Mouse (Mus musculus): ENCODE results near the gene Syde2. TPM values are rescaled to one million over a fixed set of nuclear protein-coding genes. Genes with fewer than 3 reads are reported as not detected.

Gene Syde2
- polyA plus RNA-seq, 1 experiment from 2014 or later = 0.92 TPM

- Histone ChIP-seq H3K4me3 (no peak overlapping the region), H3K27ac (no peak overlapping the region), H3K4me1 (replicated peaks) (no peaks in the 10 kb centered on the region), H3K27me3 (ENCODE audit: insufficient read depth, poor library complexity, severe bottlenecking) (no peaks in the 10 kb centered on the region), H3K9me3 (peaks cover 28% of the 10 kb centered on the region), H3K36me3 (no peaks in the 10 kb centered on the region)
- 92% methylated on average over 7 of the region's 7 CpGs for whole genome bisulfite sequencing
- DNase-seq (ENCODE audit: low spot score) = no peak
Observed at GRCm38 (mm10) chr3:145974986-145975385, 12.7 kb upstream of the Syde2 start.

- Histone ChIP-seq H3K27me3 (ENCODE audit: insufficient read depth, poor library complexity, severe bottlenecking) (peaks cover 42% of the 10 kb centered on the region), H3K9me3 (no peaks in the 10 kb centered on the region), H3K4me3 (no peak overlapping the region), H3K4me1 (replicated peaks) (peaks cover 31% of the 10 kb centered on the region), H3K27ac (no peak overlapping the region), H3K36me3 (no peaks in the 10 kb centered on the region)
- DNase-seq (ENCODE audit: low spot score) = no peak
- 93% methylated on average over 7 of the region's 7 CpGs for WGBS
Observed at GRCm38 (mm10) chr3:145985333-145985925, 2.2 kb upstream of the Syde2 start.

- no peaks in the 10 kb centered on the region for H3K9me3 ChIP-seq
- 51% methylated on average over 6 of the region's 6 CpGs for WGBS
- DNase-seq (ENCODE audit: low spot score) = no peak
- H3K4me1 ChIP-seq (replicated peaks) = peaks cover 31% of the 10 kb centered on the region
- no peak overlapping the region for H3K4me3 ChIP-seq
- H3K27me3 ChIP-seq (ENCODE audit: insufficient read depth, poor library complexity, severe bottlenecking) = peaks cover 42% of the 10 kb centered on the region
- no peaks in the 10 kb centered on the region for H3K36me3 ChIP-seq
- no peak overlapping the region for H3K27ac ChIP-seq
Observed at GRCm38 (mm10) chr3:145986317-145987001, 1.2 kb upstream of the Syde2 start.

DNA sequence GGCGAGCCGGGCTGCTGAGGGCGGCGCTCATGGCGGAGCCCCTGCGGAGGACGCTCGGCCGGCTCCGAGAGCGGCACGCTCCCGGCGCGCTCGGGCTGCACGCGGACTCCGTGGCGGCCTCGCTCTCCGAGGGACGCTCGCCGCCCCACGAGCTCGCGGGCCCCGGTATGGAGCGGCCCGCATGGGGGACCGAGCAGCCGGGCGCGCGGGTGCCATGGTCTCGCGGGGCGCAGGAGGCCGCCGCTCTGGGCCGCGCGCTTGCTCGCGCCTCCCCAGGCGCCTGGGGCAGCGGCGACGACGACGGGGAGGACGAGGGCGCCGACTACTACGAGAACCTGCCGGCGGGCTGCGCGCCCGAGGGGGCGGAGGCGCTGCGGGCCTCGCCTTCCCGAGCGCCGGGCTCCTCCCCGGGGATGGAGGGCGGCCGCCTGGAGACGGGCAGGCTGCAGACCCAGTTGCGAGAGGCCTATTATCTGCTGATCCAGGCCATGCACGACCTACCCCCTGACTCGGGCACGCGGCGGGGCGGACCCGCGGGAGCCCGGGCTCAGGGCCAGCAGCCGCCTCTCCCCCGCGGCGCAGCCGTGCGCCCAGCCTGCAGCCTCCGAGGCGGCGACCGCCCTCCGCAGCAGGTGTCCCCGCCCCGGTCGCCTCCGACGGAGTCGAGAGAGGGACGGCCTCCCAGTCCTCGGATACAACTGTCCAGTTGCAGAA is 457 bp downstream of the Syde2 start:
- Histone ChIP-seq H3K36me3 (peaks cover 4% of the 10 kb centered on the region), H3K9me3 (no peaks in the 10 kb centered on the region), H3K27me3 (ENCODE audit: insufficient read depth, poor library complexity, severe bottlenecking) (peaks cover 42% of the 10 kb centered on the region), H3K4me3 (peak overlapping the region; percentile 74), H3K27ac (peak overlapping the region; percentile 90), H3K4me1 (replicated peaks) (peaks cover 31% of the 10 kb centered on the region)
- peak; percentile 71 for DNase-seq (ENCODE audit: low spot score)
- WGBS = under 1% methylated on average over 101 of the region's 101 CpGs

- Histone ChIP-seq H3K4me3 (peak overlapping the region; percentile 74), H3K9me3 (no peaks in the 10 kb centered on the region), H3K36me3 (peaks cover 4% of the 10 kb centered on the region), H3K27me3 (ENCODE audit: insufficient read depth, poor library complexity, severe bottlenecking) (peaks cover 42% of the 10 kb centered on the region), H3K4me1 (replicated peaks) (peaks cover 31% of the 10 kb centered on the region), H3K27ac (peak overlapping the region; percentile 90)
- no peak for DNase-seq (ENCODE audit: low spot score)
- under 1% methylated on average over 45 of the region's 45 CpGs for WGBS
Observed at GRCm38 (mm10) chr3:145988684-145989575, 1.3 kb downstream of the Syde2 start.

- no peak for DNase-seq (ENCODE audit: low spot score)
- H3K36me3 ChIP-seq = peaks cover 4% of the 10 kb centered on the region
- H3K4me1 ChIP-seq (replicated peaks) = peaks cover 31% of the 10 kb centered on the region
- peaks cover 42% of the 10 kb centered on the region for H3K27me3 ChIP-seq (ENCODE audit: insufficient read depth, poor library complexity, severe bottlenecking)
- whole genome bisulfite sequencing = 8% methylated on average over 11 of the region's 11 CpGs
- no peaks in the 10 kb centered on the region for H3K9me3 ChIP-seq
- H3K4me3 ChIP-seq = peak overlapping the region; percentile 74
- no peak overlapping the region for H3K27ac ChIP-seq
Observed at GRCm38 (mm10) chr3:145989576-145990081, 2.0 kb downstream of the Syde2 start.

DNA sequence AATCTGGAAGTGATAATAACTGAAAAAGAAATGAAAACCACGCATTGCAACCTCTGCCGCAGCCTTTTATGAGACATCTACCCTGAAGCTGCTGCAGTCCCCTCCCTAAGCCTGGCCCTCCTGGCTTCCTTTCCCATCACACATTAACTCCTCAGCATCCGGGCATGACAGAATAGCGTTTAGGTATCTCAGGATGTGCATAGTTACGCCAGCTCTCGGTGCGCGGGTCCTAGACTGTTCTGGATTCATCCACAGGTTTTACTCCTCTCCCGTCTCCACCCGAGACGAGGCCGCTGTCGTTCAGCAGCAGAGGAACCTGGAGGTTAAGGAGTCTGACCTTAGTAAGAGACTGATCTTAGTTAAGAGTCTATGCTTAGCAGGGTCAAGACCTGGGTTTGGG is 3.5 kb downstream of the Syde2 start:
- no peak overlapping the region for H3K27ac ChIP-seq
- H3K4me3 ChIP-seq = no peak overlapping the region
- WGBS = 83% methylated on average over 13 of the region's 13 CpGs
- peaks cover 31% of the 10 kb centered on the region for H3K4me1 ChIP-seq (replicated peaks)
- H3K36me3 ChIP-seq = peaks cover 4% of the 10 kb centered on the region
- no peak for DNase-seq (ENCODE audit: low spot score)
- H3K27me3 ChIP-seq (ENCODE audit: insufficient read depth, poor library complexity, severe bottlenecking) = peaks cover 30% of the 10 kb centered on the region
- H3K9me3 ChIP-seq = no peaks in the 10 kb centered on the region

DNA sequence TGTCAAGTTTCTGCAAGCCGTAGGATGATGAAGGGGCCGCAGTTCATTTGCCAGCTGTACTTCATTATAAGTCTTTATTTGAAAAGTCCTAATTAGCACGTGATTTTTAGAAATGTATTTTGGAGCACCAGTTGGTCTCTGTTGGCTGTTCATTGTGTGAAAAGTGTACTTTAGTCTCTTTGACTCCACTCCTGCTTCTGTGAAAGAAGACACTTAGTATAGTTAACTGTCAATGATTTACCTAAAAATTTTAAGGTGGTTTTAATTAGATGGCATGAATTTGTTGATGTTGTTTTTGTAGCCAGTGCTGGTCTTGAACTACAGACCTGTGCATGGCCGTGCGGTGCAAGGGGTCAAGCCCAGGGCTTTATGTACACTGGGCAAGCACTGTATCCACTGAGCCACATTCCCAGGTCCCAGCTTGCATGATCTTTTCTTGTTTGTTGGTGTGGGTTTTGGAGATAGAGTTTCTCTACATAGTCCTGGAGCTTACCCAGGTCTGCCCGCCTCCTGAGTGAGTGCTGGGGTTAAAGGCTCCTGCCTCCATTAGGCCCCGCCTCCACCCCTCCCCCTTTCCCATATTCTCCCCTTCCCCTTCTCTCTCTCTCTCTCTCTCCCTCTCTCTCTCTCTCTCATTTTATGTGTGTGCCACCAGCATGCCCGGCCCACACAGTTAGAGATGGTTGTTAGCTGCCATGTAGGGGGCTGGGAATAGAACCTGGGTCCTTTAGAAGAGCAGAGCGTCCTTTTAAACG is 4.5 kb downstream of the Syde2 start:
- H3K4me3 ChIP-seq = no peak overlapping the region
- no peak for DNase-seq (ENCODE audit: low spot score)
- H3K9me3 ChIP-seq = no peaks in the 10 kb centered on the region
- H3K36me3 ChIP-seq = peaks cover 4% of the 10 kb centered on the region
- no peak overlapping the region for H3K27ac ChIP-seq
- H3K4me1 ChIP-seq (replicated peaks) = peaks cover 30% of the 10 kb centered on the region
- WGBS = 86% methylated on average over 10 of the region's 10 CpGs
- peaks cover 20% of the 10 kb centered on the region; the same call in 1 of the 2 replicates for H3K27me3 ChIP-seq (ENCODE audit: insufficient read depth, poor library complexity, severe bottlenecking)

- DNase-seq (ENCODE audit: low spot score) = no peak
- peaks cover 4% of the 10 kb centered on the region for H3K36me3 ChIP-seq
- H3K4me1 ChIP-seq (replicated peaks) = peaks cover 24% of the 10 kb centered on the region
- no peak overlapping the region for H3K4me3 ChIP-seq
- no peaks in the 10 kb centered on the region for H3K9me3 ChIP-seq
- 93% methylated on average over 10 of the region's 10 CpGs for WGBS
- H3K27ac ChIP-seq = no peak overlapping the region
- H3K27me3 ChIP-seq (ENCODE audit: insufficient read depth, poor library complexity, severe bottlenecking) = peaks cover 14% of the 10 kb centered on the region; the same call in 1 of the 2 replicates
Observed at GRCm38 (mm10) chr3:145992796-145993195, 5.1 kb downstream of the Syde2 start.

- 90% methylated on average over 14 of the region's 14 CpGs for WGBS
- Histone ChIP-seq H3K36me3 (peaks cover 8% of the 10 kb centered on the region), H3K4me1 (replicated peaks) (peaks cover 15% of the 10 kb centered on the region), H3K27ac (no peak overlapping the region), H3K9me3 (no peaks in the 10 kb centered on the region), H3K4me3 (no peak overlapping the region), H3K27me3 (ENCODE audit: insufficient read depth, poor library complexity, severe bottlenecking) (peaks cover 7% of the 10 kb centered on the region; the same call in 1 of the 2 replicates)
- no peak for DNase-seq (ENCODE audit: low spot score)
Observed at GRCm38 (mm10) chr3:145993481-145994201, 6.0 kb downstream of the Syde2 start.

- peaks cover 23% of the 10 kb centered on the region for H3K36me3 ChIP-seq
- no peak overlapping the region for H3K27ac ChIP-seq
- 90% methylated on average over 5 of the region's 5 CpGs for WGBS
- no peak overlapping the region for H3K4me3 ChIP-seq
- H3K27me3 ChIP-seq (ENCODE audit: insufficient read depth, poor library complexity, severe bottlenecking) = no peaks in the 10 kb centered on the region
- DNase-seq (ENCODE audit: low spot score) = no peak
- no peaks in the 10 kb centered on the region; the same call in 1 of the 2 replicates for H3K4me1 ChIP-seq (replicated peaks)
- H3K9me3 ChIP-seq = no peaks in the 10 kb centered on the region
Observed at GRCm38 (mm10) chr3:145995489-145995888, 7.8 kb downstream of the Syde2 start.
